Mouse (Mus musculus) heart, embryonic 13.5 days (tissue): Measurements from ENCODE around the gene Tnnt3. TPM values are rescaled to one million over a fixed set of nuclear protein-coding genes. Genes with fewer than 3 reads are reported as not detected.

ENCODE experiments used
- ATAC-seq: fragments of 200-750 bp; cut with Nextera tagmentation; 2 replicates; pipeline ENCODE4 v1.8.0; 2017; ENCODE audit warnings: moderate TSS enrichment; ENCODE audit not compliant: insufficient number of reproducible peaks, low FRiP score, low TSS enrichment; ENCODE audit errors: extremely low read depth
- H3K27ac ChIP-seq: fragments of 300-500 bp; sonication (generic); replicated peaks from 2 replicates; pipeline ENCODE4 v1.5.1; 2015; ENCODE audit warnings: moderate library complexity, mild to moderate bottlenecking, inconsistent platforms
- H3K27me3 ChIP-seq: fragments of 300-500 bp; sonication (generic); replicated peaks from 2 replicates; pipeline ENCODE4 v1.6.1; 2015; ENCODE audit warnings: mild to moderate bottlenecking, inconsistent platforms
- H3K36me3 ChIP-seq: fragments of 300-500 bp; sonication (generic); 2 replicates; pipeline ENCODE4 v1.6.1; 2015; ENCODE audit warnings: mild to moderate bottlenecking, inconsistent platforms
- H3K4me1 ChIP-seq: fragments of 300-500 bp; sonication (generic); 2 replicates; pipeline ENCODE4 v1.6.1; 2015; ENCODE audit warnings: inconsistent platforms
- H3K4me2 ChIP-seq: fragments of 300-500 bp; sonication (generic); 2 replicates; pipeline ENCODE4 v1.6.1; 2015; ENCODE audit warnings: inconsistent platforms, mild to moderate bottlenecking, moderate library complexity
- H3K4me3 ChIP-seq: fragments of 300-500 bp; sonication (generic); 2 replicates; pipeline ENCODE4 v1.5.1; 2015; ENCODE audit warnings: moderate library complexity, mild to moderate bottlenecking, inconsistent platforms
- H3K9ac ChIP-seq: fragments of 300-500 bp; sonication (generic); 2 replicates; pipeline ENCODE4 v1.6.1; 2015; ENCODE audit warnings: inconsistent platforms, mild to moderate bottlenecking, moderate library complexity
- H3K9me3 ChIP-seq: fragments of 300-500 bp; sonication (generic); 2 replicates; pipeline ENCODE4 v1.6.1; 2016; ENCODE audit warnings: inconsistent platforms
- WGBS: fragments of 180-500 bp; shearing (Covaris S2); methylation state at CpG from one replicate; pipeline ENCODE4 v1.1.7; 2015; ENCODE audit warnings: mixed read lengths; 5-methylcytosine and 5-hydroxymethylcytosine counted together
- polyA plus RNA-seq: library from polyadenylated mRNA; unstranded; fragments of >200 nt; fragmentation: Nextera tagmentation; extraction: Ambion mirVana; gene quantifications from 2 replicates; pipeline ENCODE4 v1.2.1, GENCODE M21; 2015

The Tnnt3 gene
- polyA plus RNA-seq: 4.0 and 5.4 TPM in 2 replicates

DNA sequence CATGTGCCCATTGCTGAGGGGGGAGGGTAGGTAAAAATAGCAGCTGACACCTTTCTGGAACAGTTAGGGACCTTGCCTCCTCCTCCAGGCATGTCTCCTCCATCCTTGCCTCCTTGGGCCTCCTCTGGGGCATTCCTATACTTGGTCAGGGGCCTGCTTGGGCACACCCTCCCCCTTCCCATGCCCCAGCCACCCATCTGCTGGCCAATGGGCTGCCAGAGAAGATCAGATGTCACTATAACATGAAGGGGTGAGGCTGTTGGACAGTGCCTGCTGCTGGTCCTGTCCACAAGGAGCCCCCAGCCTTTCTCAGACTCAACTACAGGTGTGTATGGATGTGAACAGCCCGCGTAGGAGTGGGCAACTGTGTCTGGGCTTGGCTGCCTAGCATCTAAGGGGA, at the start of gene Tnnt3:
TSS of gene Tnnt3 (plus strand) at position 262 of the 400 bp plus-strand sequence.
- no peak within 1 kb of the TSS for H3K4me2 ChIP-seq
- H3K9ac ChIP-seq: no peak within 1 kb of the TSS
- no peak for ATAC-seq
- peak within 1 kb of the TSS; percentile 63 for H3K27ac ChIP-seq
- H3K4me3 ChIP-seq: no peak within 1 kb of the TSS
- 85% methylated on average over 2 of the region's 2 CpGs for WGBS
- H3K36me3 ChIP-seq: peaks cover 6% of the 10 kb centered on the region; the same call in 1 of the 2 replicates
- peaks cover 22% of the 10 kb centered on the region for H3K4me1 ChIP-seq
- no peaks in the 10 kb centered on the region for H3K9me3 ChIP-seq
- no peaks in the 10 kb centered on the region for H3K27me3 ChIP-seq

- no peak overlapping the region for H3K4me3 ChIP-seq
- H3K36me3 ChIP-seq: no peaks in the 10 kb centered on the region
- no peak overlapping the region for H3K4me2 ChIP-seq
- peaks cover 21% of the 10 kb centered on the region for H3K4me1 ChIP-seq
- no peaks in the 10 kb centered on the region for H3K9me3 ChIP-seq
- WGBS: 67% methylated on average over 6 of the region's 6 CpGs
- no peak for ATAC-seq
- peak overlapping the region; percentile 13; the same call in 1 of the 2 replicates for H3K27ac ChIP-seq
- H3K27me3 ChIP-seq: no peaks in the 10 kb centered on the region
- H3K9ac ChIP-seq: no peak overlapping the region
Observed at GRCm38 (mm10) chr7:142449038-142449617, 49.5 kb upstream of the Tnnt3 start.

DNA sequence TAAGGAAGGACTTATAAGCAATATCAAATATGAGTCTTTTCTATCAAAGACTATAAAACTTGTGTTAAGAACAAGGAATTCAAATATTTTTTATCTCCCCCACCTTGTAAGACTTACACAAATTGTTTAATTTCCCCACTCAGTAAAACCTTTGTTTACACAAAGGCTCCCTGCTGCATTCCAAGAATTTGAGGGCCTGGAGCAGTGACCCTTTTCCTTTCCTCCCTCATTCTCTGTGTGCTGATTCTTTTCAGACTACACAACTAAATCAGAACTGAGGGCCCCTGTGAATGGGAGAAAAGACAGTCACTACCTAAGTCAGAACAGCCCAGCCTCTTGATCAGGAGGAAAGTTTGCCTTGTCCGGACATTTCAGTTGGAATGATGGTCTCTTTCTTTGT, 43.9 kb upstream of the Tnnt3 start:
- Histone ChIP-seq H3K9me3 (no peaks in the 10 kb centered on the region), H3K9ac (peak overlapping the region; percentile 68), H3K4me2 (no peak overlapping the region), H3K27me3 (no peaks in the 10 kb centered on the region), H3K4me1 (peaks cover 65% of the 10 kb centered on the region), H3K4me3 (no peak overlapping the region), H3K36me3 (no peaks in the 10 kb centered on the region), H3K27ac (peak overlapping the region; percentile 99)
- 48% methylated on average over 1 of the region's 1 CpGs for WGBS
- ATAC-seq: no peak

DNA sequence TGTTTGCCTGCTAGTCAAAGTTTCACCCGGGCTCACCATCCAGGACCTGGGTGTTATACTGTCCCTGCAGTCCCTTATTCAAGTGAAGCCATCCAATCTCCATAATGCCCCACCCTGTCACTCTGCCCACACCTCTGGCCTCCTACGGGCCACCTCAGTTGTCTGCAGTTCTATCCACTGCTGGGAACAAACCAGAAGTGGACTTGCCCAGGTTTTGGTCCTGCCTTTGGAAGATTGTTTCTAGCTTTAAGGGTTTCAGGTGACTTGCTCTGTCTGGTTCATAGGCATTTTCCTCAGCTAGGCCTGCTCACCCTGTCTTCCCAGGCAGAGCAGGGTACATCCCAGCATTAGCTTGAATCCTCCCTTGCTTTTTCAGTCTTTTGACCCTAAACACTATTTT, 43.4 kb upstream of the Tnnt3 start:
- H3K9me3 ChIP-seq: no peaks in the 10 kb centered on the region
- H3K27me3 ChIP-seq: no peaks in the 10 kb centered on the region
- no peak overlapping the region for H3K4me2 ChIP-seq
- H3K9ac ChIP-seq: peak overlapping the region; percentile 68
- no peak overlapping the region for H3K4me3 ChIP-seq
- H3K4me1 ChIP-seq: peaks cover 65% of the 10 kb centered on the region
- peak overlapping the region; percentile 99 for H3K27ac ChIP-seq
- ATAC-seq: no peak
- WGBS: 47% methylated on average over 2 of the region's 2 CpGs
- H3K36me3 ChIP-seq: no peaks in the 10 kb centered on the region

DNA sequence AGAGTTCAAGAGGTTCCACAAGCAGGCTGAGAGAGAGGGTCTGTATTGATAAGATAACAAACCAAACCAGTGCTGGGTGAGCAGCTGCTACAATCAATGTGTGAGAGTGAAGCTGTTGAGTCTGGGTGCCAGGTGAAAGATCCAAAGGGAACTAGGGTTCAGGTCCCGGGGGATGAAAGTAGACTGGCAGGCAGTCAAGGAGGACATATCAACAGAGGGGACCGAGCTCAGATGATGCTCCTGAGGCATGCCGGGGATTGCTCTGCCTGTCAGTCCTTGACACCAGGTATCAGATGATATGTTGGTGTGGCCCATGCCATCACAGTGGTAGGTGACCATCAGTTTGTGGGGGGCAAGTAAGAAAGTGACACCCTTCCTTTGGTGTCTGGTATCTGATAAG, 41.8 kb upstream of the Tnnt3 start:
- 2% methylated on average over 3 of the region's 3 CpGs for WGBS
- Histone ChIP-seq H3K4me3 (no peak overlapping the region), H3K36me3 (no peaks in the 10 kb centered on the region), H3K27ac (peak overlapping the region; percentile 99), H3K4me2 (no peak overlapping the region), H3K4me1 (peaks cover 80% of the 10 kb centered on the region), H3K27me3 (no peaks in the 10 kb centered on the region), H3K9ac (peak overlapping the region; percentile 68; the same call in 1 of the 2 replicates), H3K9me3 (no peaks in the 10 kb centered on the region)
- no peak for ATAC-seq

DNA sequence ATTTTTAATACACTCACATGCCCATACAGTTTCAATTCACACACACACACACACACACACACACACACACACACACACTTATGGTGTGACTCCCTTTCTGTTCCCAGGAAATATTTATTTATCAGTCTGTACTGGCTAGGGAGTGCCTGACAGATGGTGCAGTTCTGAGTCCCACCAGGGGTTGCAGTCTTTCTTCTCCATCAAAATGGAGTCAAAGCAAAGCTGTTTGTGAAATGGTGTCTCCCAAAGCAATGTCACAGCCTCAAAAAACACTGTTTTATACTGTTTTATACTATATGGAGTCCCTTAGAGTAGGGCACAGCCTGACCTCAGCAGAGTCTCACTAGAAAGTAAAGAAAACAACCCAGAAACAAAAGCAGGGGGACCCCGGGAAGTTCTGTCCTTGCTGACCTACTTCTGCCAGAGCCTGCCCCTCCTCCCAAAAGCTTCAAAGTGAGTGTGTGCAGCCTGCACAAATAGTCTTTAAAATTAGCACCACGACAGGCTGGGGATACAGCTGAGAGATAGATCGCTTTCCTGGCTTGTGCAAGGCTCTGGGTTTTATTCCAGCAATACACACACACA, 41.3 kb upstream of the Tnnt3 start:
- Histone ChIP-seq H3K36me3 (no peaks in the 10 kb centered on the region), H3K4me3 (no peak overlapping the region), H3K27ac (peak overlapping the region; percentile 99), H3K4me2 (peak overlapping the region; percentile 21; the same call in 1 of the 2 replicates), H3K9me3 (no peaks in the 10 kb centered on the region), H3K9ac (peak overlapping the region; percentile 71), H3K27me3 (no peaks in the 10 kb centered on the region), H3K4me1 (peaks cover 85% of the 10 kb centered on the region)
- 6% methylated on average over 3 of the region's 3 CpGs for WGBS
- no peak for ATAC-seq

- no peaks in the 10 kb centered on the region for H3K27me3 ChIP-seq
- H3K4me3 ChIP-seq: no peak overlapping the region
- no peak overlapping the region for H3K4me2 ChIP-seq
- peak overlapping the region; percentile 99 for H3K27ac ChIP-seq
- ATAC-seq: no peak
- no peaks in the 10 kb centered on the region for H3K9me3 ChIP-seq
- peak overlapping the region; percentile 72 for H3K9ac ChIP-seq
- WGBS: 7% methylated on average over 2 of the region's 2 CpGs
- H3K4me1 ChIP-seq: peaks cover 92% of the 10 kb centered on the region
- no peaks in the 10 kb centered on the region for H3K36me3 ChIP-seq
Observed at GRCm38 (mm10) chr7:142458026-142458425, 40.6 kb upstream of the Tnnt3 start.

DNA sequence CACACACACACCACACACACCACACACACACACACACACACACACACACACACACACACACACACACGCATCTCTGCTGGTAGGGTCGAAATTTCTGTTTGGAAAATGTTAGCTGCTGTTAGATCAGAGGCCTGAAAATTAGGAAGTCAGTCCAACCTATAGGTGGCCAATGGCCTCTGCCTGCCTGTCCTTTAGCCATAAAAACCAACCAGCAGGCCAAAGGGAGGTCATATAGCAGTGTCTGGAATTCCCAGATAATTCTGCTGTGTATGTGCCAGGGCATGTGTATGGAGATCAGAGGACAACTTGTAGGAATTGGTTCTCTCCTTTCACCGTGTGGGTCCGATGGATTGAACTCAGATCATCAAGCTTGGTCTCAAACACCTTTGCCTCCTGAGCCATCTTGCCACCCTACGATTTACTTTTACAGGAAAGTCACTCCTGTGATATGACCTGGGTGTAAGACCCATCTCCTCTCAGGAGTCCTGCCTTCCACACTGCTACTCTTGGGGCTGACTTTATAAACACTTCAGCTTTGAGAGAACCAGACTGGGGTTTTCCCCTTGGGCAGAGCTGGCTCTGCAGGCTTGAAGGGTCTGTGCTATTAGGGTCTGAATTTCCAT, 39.8 kb upstream of the Tnnt3 start:
- Histone ChIP-seq H3K27me3 (no peaks in the 10 kb centered on the region), H3K27ac (peak overlapping the region; percentile 99), H3K4me1 (peaks cover 93% of the 10 kb centered on the region), H3K36me3 (no peaks in the 10 kb centered on the region), H3K9me3 (no peaks in the 10 kb centered on the region), H3K4me2 (peak overlapping the region; percentile 13), H3K4me3 (no peak overlapping the region), H3K9ac (peak overlapping the region; percentile 72)
- 40% methylated on average over 5 of the region's 5 CpGs for WGBS
- ATAC-seq: no peak

DNA sequence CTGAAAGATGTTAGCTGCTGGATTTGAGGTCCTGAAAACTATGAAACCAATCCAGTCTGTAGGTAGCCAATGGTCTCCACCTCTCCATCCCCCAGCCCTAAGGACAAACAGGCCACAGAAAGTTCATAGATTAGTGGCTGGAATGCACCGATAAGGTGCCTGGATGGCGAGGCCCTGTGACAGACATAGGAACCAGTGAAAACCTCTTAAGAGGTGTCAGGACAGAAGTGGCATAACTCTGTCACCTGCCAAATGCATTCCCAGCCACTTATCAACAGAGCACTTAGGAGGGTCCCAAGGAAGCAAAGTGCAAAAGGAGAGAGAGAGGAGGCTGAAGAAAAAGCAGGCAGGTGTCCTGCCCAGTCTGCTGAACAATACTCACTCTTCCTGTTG, 39.3 kb upstream of the Tnnt3 start:
- H3K4me3 ChIP-seq: no peak overlapping the region
- peak overlapping the region; percentile 13; the same call in 1 of the 2 replicates for H3K4me2 ChIP-seq
- peak overlapping the region; percentile 99 for H3K27ac ChIP-seq
- H3K27me3 ChIP-seq: no peaks in the 10 kb centered on the region
- 17% methylated on average over 2 of the region's 2 CpGs for WGBS
- H3K4me1 ChIP-seq: peaks cover 89% of the 10 kb centered on the region
- no peaks in the 10 kb centered on the region for H3K36me3 ChIP-seq
- H3K9me3 ChIP-seq: no peaks in the 10 kb centered on the region
- H3K9ac ChIP-seq: peak overlapping the region; percentile 50; the same call in 1 of the 2 replicates
- ATAC-seq: peak; percentile 43; the same call in 1 of the 2 replicates

- H3K9me3 ChIP-seq: no peaks in the 10 kb centered on the region
- H3K4me3 ChIP-seq: no peak within 1 kb of the TSS
- H3K27me3 ChIP-seq: no peaks in the 10 kb centered on the region
- peak within 1 kb of the TSS; percentile 50 for H3K9ac ChIP-seq
- ATAC-seq: no peak
- peaks cover 80% of the 10 kb centered on the region for H3K4me1 ChIP-seq
- H3K4me2 ChIP-seq: no peak within 1 kb of the TSS
- H3K27ac ChIP-seq: peak within 1 kb of the TSS; percentile 99
- 93% methylated on average over 7 of the region's 7 CpGs for WGBS
- H3K36me3 ChIP-seq: no peaks in the 10 kb centered on the region
Observed at GRCm38 (mm10) chr7:142460636-142461077, 38.0 kb upstream of the Tnnt3 start, which contains the start of gene Lsp1. TSS of gene Lsp1 (plus strand) at chr7:142460809.

- ATAC-seq: no peak
- H3K9ac ChIP-seq: peak overlapping the region; percentile 24; the same call in 1 of the 2 replicates
- H3K27ac ChIP-seq: peak overlapping the region; percentile 99; the same call in 1 of the 2 replicates
- H3K4me3 ChIP-seq: no peak overlapping the region
- H3K27me3 ChIP-seq: no peaks in the 10 kb centered on the region
- H3K36me3 ChIP-seq: no peaks in the 10 kb centered on the region
- H3K4me1 ChIP-seq: peaks cover 72% of the 10 kb centered on the region
- H3K9me3 ChIP-seq: no peaks in the 10 kb centered on the region
- 81% methylated on average over 2 of the region's 2 CpGs for WGBS
- H3K4me2 ChIP-seq: no peak overlapping the region
Observed at GRCm38 (mm10) chr7:142461446-142461845, 37.2 kb upstream of the Tnnt3 start.
